Mouse (Mus musculus) midbrain, embryonic 11.5 days (tissue): ENCODE results near the gene Aqp2. TPM values are rescaled to one million over a fixed set of nuclear protein-coding genes. Genes with fewer than 3 reads are reported as not detected.

Experiments
- ATAC-seq: fragments of 200-750 bp; cut with Nextera tagmentation; 2 replicates; pipeline ENCODE4 v1.8.0; 2017; ENCODE audit warnings: moderate TSS enrichment, moderate library complexity; ENCODE audit not compliant: low FRiP score
- DNase-seq: peaks from one replicate; pipeline ENCODE4 v3.0.0; 2015; ENCODE audit warnings: low spot score; ENCODE audit errors: missing footprints
- H3K27ac ChIP-seq: fragments of 300-500 bp; sonication (generic); 2 replicates; pipeline ENCODE4 v1.5.1; 2014; ENCODE audit warnings: low read depth, low read length
- H3K27me3 ChIP-seq: fragments of 300-500 bp; sonication (generic); 2 replicates; pipeline ENCODE4 v1.6.1; 2014; ENCODE audit warnings: mild to moderate bottlenecking, low read length, moderate library complexity, mixed read lengths; ENCODE audit not compliant: control insufficient read depth, insufficient read depth
- H3K36me3 ChIP-seq: fragments of 300-500 bp; sonication (generic); 2 replicates; pipeline ENCODE4 v1.6.1; 2014; ENCODE audit warnings: mild to moderate bottlenecking, low read length, moderate library complexity, mixed read lengths; ENCODE audit not compliant: control insufficient read depth, insufficient read depth
- H3K4me1 ChIP-seq: fragments of 300-500 bp; sonication (generic); 2 replicates; pipeline ENCODE4 v1.6.1; 2014; ENCODE audit warnings: low read length; ENCODE audit not compliant: control insufficient read depth, insufficient read depth
- H3K4me2 ChIP-seq: fragments of 300-500 bp; sonication (generic); 2 replicates; pipeline ENCODE4 v1.6.1; 2014; ENCODE audit warnings: mild to moderate bottlenecking, moderate library complexity
- H3K4me3 ChIP-seq: fragments of 300-500 bp; sonication (generic); 2 replicates; pipeline ENCODE4 v1.5.1; 2014; ENCODE audit warnings: low read depth, low read length
- H3K9ac ChIP-seq: fragments of 300-500 bp; sonication (generic); 2 replicates; pipeline ENCODE4 v1.6.1; 2014; ENCODE audit warnings: low read length
- H3K9me3 ChIP-seq: fragments of 300-500 bp; sonication (generic); 2 replicates; pipeline ENCODE4 v1.6.1; 2016; ENCODE audit warnings: low read length; ENCODE audit not compliant: control insufficient read depth
- WGBS: fragments of 180-500 bp; shearing (Covaris S2); extraction: QIAGEN DNeasy Blood & Tissue Kit; methylation state at CpG from one replicate; pipeline ENCODE4 v1.1.7; 2014; 5-methylcytosine and 5-hydroxymethylcytosine counted together
- polyA plus RNA-seq: library from polyadenylated mRNA; unstranded; fragments of >200 nt; fragmentation: Nextera tagmentation; extraction: Ambion mirVana; gene quantifications from 2 replicates; pipeline ENCODE4 v1.2.1, GENCODE M21; 2014

Gene Aqp2
- polyA plus RNA-seq, 1 experiment from 2014 or later = not detected

- Histone ChIP-seq H3K9me3 (no peaks in the 10 kb centered on the region), H3K9ac (no peak overlapping the region), H3K36me3 (no peaks in the 10 kb centered on the region), H3K27me3 (peaks cover 25% of the 10 kb centered on the region), H3K4me2 (no peak overlapping the region), H3K4me1 (peaks cover 13% of the 10 kb centered on the region), H3K27ac (no peak overlapping the region), H3K4me3 (no peak overlapping the region)
- WGBS = 54% methylated on average over 8 of the region's 8 CpGs
- ATAC-seq (no peak), DNase-seq (no peak)
These were observed 18.7 kb downstream of the Aqp2 start for GRCm38 (mm10) chr15:99597596-99597995.

GRCm38 (mm10) chr15:99599245-99600070 is 20.6 kb downstream of the Aqp2 start:
- peaks cover 13% of the 10 kb centered on the region for H3K4me1 ChIP-seq
- 0 out of 2 replicates have a peak overlapping the region, but pooled peaks have one; percentile 25 for H3K9ac ChIP-seq
- no peak overlapping the region for H3K27ac ChIP-seq
- H3K36me3 ChIP-seq = no peaks in the 10 kb centered on the region
- no peaks in the 10 kb centered on the region for H3K9me3 ChIP-seq
- H3K27me3 ChIP-seq = peaks cover 10% of the 10 kb centered on the region
- ATAC-seq (peak; percentile 39), DNase-seq (no peak)
- WGBS = 57% methylated on average over 17 of the region's 17 CpGs
- H3K4me2 ChIP-seq = no peak overlapping the region
- no peak overlapping the region for H3K4me3 ChIP-seq

GRCm38 (mm10) chr15:99600986-99601822 is 22.3 kb downstream of the Aqp2 start, which contains the start of gene Aqp6:
TSS of gene Aqp6 (plus strand) at chr15:99601400.
- no peak within 1 kb of the TSS for H3K4me3 ChIP-seq
- 63% methylated on average over 22 of the region's 22 CpGs for WGBS
- H3K9me3 ChIP-seq = no peaks in the 10 kb centered on the region
- peaks cover 16% of the 10 kb centered on the region for H3K4me1 ChIP-seq
- H3K27me3 ChIP-seq = peaks cover 6% of the 10 kb centered on the region; the same call in 1 of the 2 replicates
- no peak within 1 kb of the TSS for H3K9ac ChIP-seq
- no peaks in the 10 kb centered on the region for H3K36me3 ChIP-seq
- no peak for ATAC-seq
- no peak within 1 kb of the TSS for H3K4me2 ChIP-seq
- DNase-seq = no peak
- H3K27ac ChIP-seq = no peak within 1 kb of the TSS

GRCm38 (mm10) chr15:99601823-99602120 is 22.9 kb downstream of the Aqp2 start:
- no peak for DNase-seq
- H3K4me2 ChIP-seq = no peak overlapping the region
- H3K36me3 ChIP-seq = no peaks in the 10 kb centered on the region
- no peak overlapping the region for H3K27ac ChIP-seq
- no peak overlapping the region for H3K4me3 ChIP-seq
- no peaks in the 10 kb centered on the region for H3K9me3 ChIP-seq
- H3K27me3 ChIP-seq = peaks cover 6% of the 10 kb centered on the region; the same call in 1 of the 2 replicates
- H3K9ac ChIP-seq = no peak overlapping the region
- no peak for ATAC-seq
- 23% methylated on average over 4 of the region's 5 CpGs for WGBS
- peaks cover 16% of the 10 kb centered on the region for H3K4me1 ChIP-seq

GRCm38 (mm10) chr15:99602206-99602820 is 23.5 kb downstream of the Aqp2 start:
- Histone ChIP-seq H3K4me2 (no peak overlapping the region), H3K4me1 (peaks cover 17% of the 10 kb centered on the region), H3K36me3 (no peaks in the 10 kb centered on the region), H3K9me3 (no peaks in the 10 kb centered on the region), H3K9ac (no peak overlapping the region), H3K27me3 (peaks cover 6% of the 10 kb centered on the region; the same call in 1 of the 2 replicates), H3K4me3 (no peak overlapping the region), H3K27ac (no peak overlapping the region)
- WGBS = 69% methylated on average over 17 of the region's 17 CpGs
- DNase-seq (no peak), ATAC-seq (no peak)

- H3K4me1 ChIP-seq = peaks cover 25% of the 10 kb centered on the region
- no peak overlapping the region for H3K4me3 ChIP-seq
- H3K4me2 ChIP-seq = no peak overlapping the region
- H3K9me3 ChIP-seq = no peaks in the 10 kb centered on the region
- peaks cover 3% of the 10 kb centered on the region; the same call in 1 of the 2 replicates for H3K27me3 ChIP-seq
- WGBS = 90% methylated on average over 7 of the region's 7 CpGs
- DNase-seq (no peak), ATAC-seq (no peak)
- no peak overlapping the region for H3K27ac ChIP-seq
- no peaks in the 10 kb centered on the region for H3K36me3 ChIP-seq
- no peak overlapping the region for H3K9ac ChIP-seq
These were observed 24.4 kb downstream of the Aqp2 start for GRCm38 (mm10) chr15:99603216-99603615.

GRCm38 (mm10) chr15:99605595-99605994 is 26.7 kb downstream of the Aqp2 start:
- 0 out of 2 replicates have a peak, but pooled peaks have one; percentile 39 for ATAC-seq
- Histone ChIP-seq H3K27me3 (no peaks in the 10 kb centered on the region), H3K9me3 (no peaks in the 10 kb centered on the region), H3K9ac (no peak overlapping the region), H3K4me3 (no peak overlapping the region), H3K4me1 (peaks cover 16% of the 10 kb centered on the region), H3K36me3 (no peaks in the 10 kb centered on the region), H3K27ac (no peak overlapping the region), H3K4me2 (no peak overlapping the region)
- WGBS = 49% methylated on average over 3 of the region's 3 CpGs
- DNase-seq = no peak

GRCm38 (mm10) chr15:99606515-99606914 is 27.7 kb downstream of the Aqp2 start:
- ATAC-seq (no peak), DNase-seq (no peak)
- no peaks in the 10 kb centered on the region for H3K36me3 ChIP-seq
- WGBS = 35% methylated on average over 5 of the region's 5 CpGs
- H3K27ac ChIP-seq = no peak overlapping the region
- no peak overlapping the region for H3K4me3 ChIP-seq
- peaks cover 16% of the 10 kb centered on the region for H3K4me1 ChIP-seq
- H3K4me2 ChIP-seq = no peak overlapping the region
- H3K9ac ChIP-seq = no peak overlapping the region
- H3K9me3 ChIP-seq = no peaks in the 10 kb centered on the region
- no peaks in the 10 kb centered on the region for H3K27me3 ChIP-seq
